Mouse (Mus musculus) ES-CJ7 (cell line): ENCODE measurements around the gene Abtb2.

Source experiments
- DNase-seq: peaks from one replicate; pipeline ENCODE4 v3.0.0; 2011; ENCODE audit warnings: low read depth, low spot score

Gene Abtb2

GRCm38 (mm10) chr2:103583316-103583715 is 17.2 kb downstream of the Abtb2 start:
- no peak for DNase-seq

- no peak for DNase-seq
These were observed 18.0 kb downstream of the Abtb2 start for GRCm38 (mm10) chr2:103584093-103584492.

GRCm38 (mm10) chr2:103586423-103586822 is 20.3 kb downstream of the Abtb2 start:
- no peak for DNase-seq

GRCm38 (mm10) chr2:103588776-103589175 is 22.7 kb downstream of the Abtb2 start:
- DNase-seq, result no peak

- DNase-seq, result no peak
These were observed 23.3 kb downstream of the Abtb2 start for GRCm38 (mm10) chr2:103589400-103589799.

GRCm38 (mm10) chr2:103590645-103591044 is 24.5 kb downstream of the Abtb2 start:
- no peak for DNase-seq

GRCm38 (mm10) chr2:103591742-103592590 is 25.9 kb downstream of the Abtb2 start:
- no peak for DNase-seq

- no peak for DNase-seq
These were observed 26.4 kb downstream of the Abtb2 start for GRCm38 (mm10) chr2:103592591-103592929.

GRCm38 (mm10) chr2:103594592-103595011 is 28.5 kb downstream of the Abtb2 start:
- DNase-seq, result no peak

GRCm38 (mm10) chr2:103595028-103595651 is 29.0 kb downstream of the Abtb2 start:
- DNase-seq, result no peak

GRCm38 (mm10) chr2:103599296-103599695 is 33.2 kb downstream of the Abtb2 start:
- no peak for DNase-seq

- DNase-seq, result no peak
These were observed 34.2 kb downstream of the Abtb2 start for GRCm38 (mm10) chr2:103600165-103600891.

- DNase-seq, result no peak
These were observed 35.0 kb downstream of the Abtb2 start for GRCm38 (mm10) chr2:103601126-103601525.

GRCm38 (mm10) chr2:103601531-103601930 is 35.4 kb downstream of the Abtb2 start:
- no peak for DNase-seq

- no peak for DNase-seq
These were observed 37.1 kb downstream of the Abtb2 start for GRCm38 (mm10) chr2:103603209-103603608.

- no peak for DNase-seq
These were observed 37.8 kb downstream of the Abtb2 start for GRCm38 (mm10) chr2:103603869-103604268.

- DNase-seq, result no peak
These were observed 39.8 kb downstream of the Abtb2 start for GRCm38 (mm10) chr2:103605805-103606498.

- no peak for DNase-seq
These were observed 41.8 kb downstream of the Abtb2 start for GRCm38 (mm10) chr2:103607926-103608325.

GRCm38 (mm10) chr2:103608947-103609346 is 42.8 kb downstream of the Abtb2 start:
- DNase-seq, result no peak

GRCm38 (mm10) chr2:103609499-103609898 is 43.4 kb downstream of the Abtb2 start:
- no peak for DNase-seq

GRCm38 (mm10) chr2:103610831-103611535 is 44.9 kb downstream of the Abtb2 start:
- DNase-seq, result no peak
